Mouse (Mus musculus) forebrain, embryonic 13.5 days (tissue): ENCODE data around the gene Pomgnt2. TPM values are rescaled to one million over a fixed set of nuclear protein-coding genes. Genes with fewer than 3 reads are reported as not detected.

Experiments used
- polyA plus RNA-seq: library from polyadenylated mRNA; unstranded; fragments of >200 nt; fragmentation: Nextera tagmentation; extraction: Ambion mirVana; gene quantifications from 2 replicates; pipeline ENCODE4 v1.2.1, GENCODE M21; 2015

Pomgnt2 gene
- polyA plus RNA-seq, 1 experiment from 2014 or later: 16.7 TPM

Other genes with a start within 250 kb of the Pomgnt2 start
- gene Zfp651, start 237.8 kb downstream of the Pomgnt2 start, polyA plus RNA-seq: 8.1 and 8.4 TPM in 2 replicates
- 0.13 and 0.49 TPM in 2 replicates for gene Klhl40, start 219.5 kb downstream of the Pomgnt2 start, polyA plus RNA-seq
- gene Hhatl, start 204.6 kb downstream of the Pomgnt2 start, polyA plus RNA-seq: 0.09 and 0.16 TPM in 2 replicates
- gene Ccdc13, start 157.6 kb downstream of the Pomgnt2 start, polyA plus RNA-seq: 2.9 TPM in 2 replicates
- 151 and 159 TPM in 2 replicates for gene Higd1a, start 138.7 kb downstream of the Pomgnt2 start, polyA plus RNA-seq
- 1.1 and 1.7 TPM in 2 replicates for gene Ackr2, start 98.8 kb downstream of the Pomgnt2 start, polyA plus RNA-seq
- not detected in 2 replicates for gene Cyp8b1, start 80.8 kb downstream of the Pomgnt2 start, polyA plus RNA-seq
- gene Fam198a, start 46.1 kb downstream of the Pomgnt2 start, polyA plus RNA-seq: 1.0 and 1.2 TPM in 2 replicates
- 45.9 and 52.4 TPM in 2 replicates for gene Snrk, start 120.2 kb upstream of the Pomgnt2 start, polyA plus RNA-seq